Mouse (Mus musculus) v-Abl transformed pro-B cells (cell line): Measurements from ENCODE around the gene Actbl2.

Experiments used
- in situ Hi-C, 2 experiments: fragments of 400-800 bp; cut with MboI; formaldehyde crosslinking; loops; one replicate each; pipeline ENCODE4 v1.15.1; 2025; ENCODE audit not compliant: unreplicated experiment in 2 of 2

The Actbl2 gene

GRCm38 (mm10) chr13:111266855-111267254, 12.0 kb downstream of the Actbl2 start:
- in situ Hi-C loops = no loop called here

- in situ Hi-C loops = no loop called here
Observed at GRCm38 (mm10) chr13:111268992-111269391, 14.2 kb downstream of the Actbl2 start.

- in situ Hi-C loops = no loop called here
Observed at GRCm38 (mm10) chr13:111269789-111270335, 15.0 kb downstream of the Actbl2 start.

DNA sequence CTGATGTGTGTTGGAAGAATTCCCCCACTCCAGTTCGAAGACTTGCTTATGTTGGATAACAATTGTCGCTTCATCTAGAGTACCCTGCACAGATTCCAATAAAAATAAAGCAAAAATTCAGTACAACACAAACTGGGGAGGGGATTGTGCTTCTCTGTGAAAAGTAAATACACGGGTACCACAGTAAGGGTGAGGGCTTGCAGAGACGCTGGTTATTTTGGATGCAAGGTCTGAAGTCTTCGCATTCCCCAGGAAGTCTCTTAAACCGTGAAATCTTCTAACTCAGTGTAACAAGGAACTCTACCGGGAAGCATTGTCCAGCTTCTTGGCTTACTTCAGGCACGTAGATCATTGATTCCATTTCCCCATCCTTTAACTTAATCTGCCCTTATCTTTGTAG, 17.1 kb downstream of the Actbl2 start:
- in situ Hi-C loops = no loop called here

DNA sequence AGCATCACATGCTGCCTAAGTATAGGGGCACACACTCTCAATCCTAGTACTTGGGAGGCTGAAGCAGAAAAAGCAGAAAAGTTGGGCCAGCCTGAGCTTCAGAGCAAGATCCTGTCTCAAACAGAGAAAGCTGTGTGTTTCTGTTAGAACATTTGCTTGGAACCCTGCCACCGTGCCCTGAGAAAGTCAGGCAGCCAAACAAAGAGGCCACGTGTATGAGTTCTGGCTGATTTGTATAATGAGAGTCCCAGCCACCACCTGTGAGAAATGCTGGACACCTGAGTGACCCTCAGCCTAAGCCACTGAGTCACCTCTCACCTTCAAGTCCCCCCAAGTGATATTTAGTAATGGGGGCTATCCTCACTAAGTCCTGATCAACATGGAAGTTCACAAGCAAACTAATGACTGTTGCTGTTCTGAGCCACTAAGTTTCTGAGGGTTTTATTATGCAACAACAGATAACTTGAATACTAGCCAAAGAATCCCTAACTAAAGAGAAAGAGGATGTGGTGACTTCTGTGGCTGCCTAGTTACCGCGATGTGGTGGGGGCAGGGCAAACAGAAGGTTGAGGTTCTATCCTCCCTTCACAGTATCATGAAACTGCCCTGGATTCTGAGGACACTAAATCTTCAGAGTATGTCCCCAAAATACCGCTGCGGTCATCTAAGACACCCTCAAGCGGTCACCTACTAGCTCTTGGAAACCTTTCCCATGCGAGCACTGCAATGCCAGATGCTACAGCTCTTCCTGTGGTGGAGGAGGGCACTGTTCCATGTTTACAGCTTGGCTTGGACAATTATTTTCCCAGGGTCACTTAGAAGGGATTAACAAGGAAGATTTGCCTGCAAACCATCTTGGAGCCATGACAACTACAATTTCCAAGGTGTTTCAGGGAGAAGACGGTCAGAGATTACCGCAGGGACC, 31.9 kb downstream of the Actbl2 start:
- in situ Hi-C loops = no loop called here

GRCm38 (mm10) chr13:111291161-111291957, 36.5 kb downstream of the Actbl2 start:
- in situ Hi-C loops = no loop called here

- in situ Hi-C loops = no loop called here
Observed at GRCm38 (mm10) chr13:111291958-111292493, 37.2 kb downstream of the Actbl2 start.

DNA sequence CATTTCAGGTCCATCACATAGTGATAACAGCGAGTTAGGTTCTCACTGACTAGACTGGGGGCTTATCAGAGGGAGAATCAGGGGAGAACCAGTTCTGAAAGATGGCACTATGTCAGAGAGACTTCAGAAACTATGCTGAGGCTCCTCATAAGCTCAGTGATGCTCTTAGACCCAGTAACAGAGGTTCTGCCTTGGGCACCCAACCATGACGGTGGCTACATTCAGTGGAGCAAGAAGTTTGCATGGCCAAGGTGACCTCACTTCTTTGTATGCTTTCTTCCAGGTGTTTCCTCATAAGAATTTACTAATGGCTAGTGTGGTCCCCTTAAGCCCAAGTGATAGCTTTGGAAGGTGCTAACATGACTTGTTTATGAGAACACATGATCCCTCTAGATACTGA, 38.7 kb downstream of the Actbl2 start:
- in situ Hi-C loops = no loop called here

DNA sequence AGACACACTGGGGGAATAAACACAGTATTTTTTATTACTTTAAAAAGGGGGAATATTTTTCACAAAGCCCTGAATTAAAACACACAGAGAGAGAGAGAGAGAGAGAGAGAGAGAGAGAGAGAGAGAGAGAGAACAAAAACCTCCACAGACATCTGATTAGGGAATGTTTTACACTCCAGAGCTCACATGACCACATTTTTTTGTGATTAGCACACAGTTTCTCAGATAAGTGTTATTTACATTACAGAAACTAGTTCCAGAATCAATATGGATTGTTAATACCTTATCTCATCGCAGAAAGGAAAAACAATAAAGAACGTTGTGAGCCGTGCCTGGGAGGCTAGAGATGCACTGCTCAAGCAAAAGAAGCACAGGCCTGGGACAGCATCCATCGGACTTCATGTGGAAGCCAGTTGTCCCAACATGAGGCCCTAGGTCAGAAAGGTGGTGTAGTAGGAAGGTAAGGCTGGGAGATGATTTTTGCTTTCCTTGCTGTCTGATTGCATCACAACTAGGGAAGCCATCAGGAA, 40.2 kb downstream of the Actbl2 start:
- in situ Hi-C loops = no loop called here

- in situ Hi-C loops = no loop called here
Observed at GRCm38 (mm10) chr13:111296029-111296428, 41.2 kb downstream of the Actbl2 start.

DNA sequence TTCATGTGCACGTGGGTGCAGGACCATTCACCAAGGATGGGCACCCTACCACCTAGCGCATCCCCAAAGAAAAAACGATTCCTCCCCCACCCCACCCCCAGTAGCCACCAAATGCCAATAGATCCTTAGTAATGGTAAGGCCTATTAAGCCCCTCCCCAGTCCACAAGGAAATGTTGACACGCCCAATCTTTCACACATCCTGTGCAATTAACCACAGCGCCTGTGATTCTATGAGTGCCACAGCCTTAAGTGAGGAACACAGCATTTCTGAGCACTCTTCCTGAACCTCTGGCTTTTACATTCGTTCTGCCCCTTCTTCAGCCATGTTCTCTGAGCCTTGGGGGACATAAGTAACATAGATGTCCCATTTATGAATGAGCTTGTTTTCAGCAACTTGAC, 42.8 kb downstream of the Actbl2 start:
- in situ Hi-C loops = no loop called here

GRCm38 (mm10) chr13:111299145-111299713, 44.4 kb downstream of the Actbl2 start:
- in situ Hi-C loops = no loop called here

GRCm38 (mm10) chr13:111300846-111301245, 46.0 kb downstream of the Actbl2 start:
- in situ Hi-C loops = no loop called here

GRCm38 (mm10) chr13:111301431-111301830, 46.6 kb downstream of the Actbl2 start:
- in situ Hi-C loops = no loop called here

GRCm38 (mm10) chr13:111304194-111304593, 49.4 kb downstream of the Actbl2 start:
- in situ Hi-C loops = no loop called here

GRCm38 (mm10) chr13:111304736-111305135, 49.9 kb downstream of the Actbl2 start:
- in situ Hi-C loops = no loop called here
